Mouse (Mus musculus) embryonic facial prominence, embryonic 11.5 days (tissue): ENCODE measurements around the gene Soat1. TPM values are rescaled to one million over a fixed set of nuclear protein-coding genes. Genes with fewer than 3 reads are reported as not detected.

Experiments
- ATAC-seq: fragments of 200-750 bp; cut with Nextera tagmentation; replicated peaks from 2 replicates; pipeline ENCODE4 v1.8.0; 2017; ENCODE audit warnings: low read depth; ENCODE audit not compliant: insufficient number of reproducible peaks, low FRiP score, low TSS enrichment
- DNase-seq: peaks from one replicate; pipeline ENCODE4 v3.0.0-alpha.2; 2015; ENCODE audit warnings: low spot score
- H3K27ac ChIP-seq: fragments of 300-500 bp; sonication (generic); replicated peaks from 2 replicates; pipeline ENCODE4 v1.5.1; 2014; ENCODE audit warnings: mild to moderate bottlenecking, low read depth, low read length, control low read depth
- H3K27me3 ChIP-seq: fragments of 300-500 bp; sonication (generic); 2 replicates; pipeline ENCODE4 v1.6.1; 2014; ENCODE audit warnings: mild to moderate bottlenecking, low read length, moderate library complexity, mixed read lengths; ENCODE audit not compliant: control insufficient read depth, insufficient read depth
- H3K36me3 ChIP-seq: fragments of 300-500 bp; sonication (generic); replicated peaks from 2 replicates; pipeline ENCODE4 v1.6.1; 2014; ENCODE audit warnings: low read depth, mild to moderate bottlenecking, low read length, moderate library complexity, mixed read lengths; ENCODE audit not compliant: control insufficient read depth, insufficient read depth
- H3K4me1 ChIP-seq: fragments of 300-500 bp; sonication (generic); 2 replicates; pipeline ENCODE4 v1.6.1; 2014; ENCODE audit warnings: low read length, mixed read lengths; ENCODE audit not compliant: control insufficient read depth, insufficient read depth
- H3K4me2 ChIP-seq: fragments of 300-500 bp; sonication (generic); 2 replicates; pipeline ENCODE4 v1.6.1; 2014; ENCODE audit warnings: low read depth, mild to moderate bottlenecking, control low read depth, low read length, moderate library complexity
- H3K4me3 ChIP-seq: fragments of 300-500 bp; sonication (generic); 2 replicates; pipeline ENCODE4 v1.5.1; 2014; ENCODE audit warnings: low read depth, low read length, control low read depth
- H3K9ac ChIP-seq: fragments of 300-500 bp; sonication (generic); replicated peaks from 2 replicates; pipeline ENCODE4 v1.6.1; 2014; ENCODE audit warnings: mild to moderate bottlenecking, control low read depth, low read length
- H3K9me3 ChIP-seq: fragments of 300-500 bp; sonication (generic); replicated peaks from 2 replicates; pipeline ENCODE4 v1.6.1; 2016; ENCODE audit warnings: mild to moderate bottlenecking, low read length, inconsistent platforms, mixed read lengths; ENCODE audit not compliant: control insufficient read depth
- WGBS: fragments of 180-500 bp; shearing (Covaris S2); extraction: QIAGEN DNeasy Blood & Tissue Kit; methylation state at CpG from one replicate; pipeline ENCODE4 v1.1.7; 2014; 5-methylcytosine and 5-hydroxymethylcytosine counted together
- polyA plus RNA-seq: library from polyadenylated mRNA; unstranded; fragments of >200 nt; fragmentation: Nextera tagmentation; extraction: Ambion mirVana; gene quantifications from 2 replicates; pipeline ENCODE4 v1.2.1, GENCODE M21; 2014

Gene Soat1
- polyA plus RNA-seq, 1 experiment from 2014 or later = 25.3 TPM

DNA sequence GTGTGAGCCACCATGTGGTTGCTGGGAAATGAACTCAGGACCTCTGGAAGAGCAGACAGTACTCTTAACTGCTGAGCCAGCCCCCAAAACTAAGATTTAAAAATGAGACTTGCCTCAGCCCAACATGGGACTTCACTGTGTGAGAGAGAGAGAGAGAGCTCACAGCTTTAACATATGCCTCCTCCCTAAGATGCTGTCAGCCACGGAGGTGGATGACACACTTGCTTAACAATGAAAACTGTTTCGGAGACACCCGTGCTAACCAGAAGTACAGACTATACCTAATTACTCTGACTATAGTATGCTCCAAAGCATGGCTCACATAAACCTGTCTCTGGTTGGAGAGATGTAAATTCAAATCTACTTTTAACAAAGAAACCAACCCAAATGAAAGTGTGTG is 40.6 kb downstream of the Soat1 start:
- WGBS = 89% methylated on average over 3 of the region's 3 CpGs
- Histone ChIP-seq H3K4me1 (no peaks in the 10 kb centered on the region), H3K4me2 (no peak overlapping the region), H3K36me3 (no peaks in the 10 kb centered on the region; the same call in 1 of the 2 replicates), H3K4me3 (no peak overlapping the region), H3K9me3 (no peaks in the 10 kb centered on the region), H3K27me3 (no peaks in the 10 kb centered on the region), H3K27ac (no peak overlapping the region), H3K9ac (no peak overlapping the region)
- DNase-seq = no peak
- no peak for ATAC-seq

DNA sequence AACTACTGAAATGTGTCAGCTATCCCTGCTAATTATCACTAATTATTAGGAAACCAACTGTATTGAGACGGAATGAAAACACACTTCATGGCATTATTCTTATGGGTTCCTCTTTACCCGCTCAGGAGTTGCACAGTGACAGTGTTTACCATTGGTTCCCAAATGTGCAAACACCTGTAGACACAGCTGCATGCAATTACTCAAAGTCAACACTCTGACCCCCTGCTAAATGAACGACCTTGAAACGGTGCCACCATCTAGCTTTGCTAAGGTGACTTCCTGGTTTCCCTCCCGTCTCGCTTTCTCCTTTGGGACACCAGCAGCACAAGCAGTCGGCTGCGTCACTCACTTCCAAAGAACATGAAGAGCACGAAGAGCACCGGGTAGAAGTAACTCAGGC is 41.6 kb downstream of the Soat1 start:
- no peak overlapping the region for H3K4me3 ChIP-seq
- 58% methylated on average over 10 of the region's 10 CpGs for WGBS
- H3K4me2 ChIP-seq = no peak overlapping the region
- H3K27ac ChIP-seq = no peak overlapping the region
- H3K4me1 ChIP-seq = no peaks in the 10 kb centered on the region
- no peak overlapping the region for H3K9ac ChIP-seq
- ATAC-seq = no peak
- no peaks in the 10 kb centered on the region for H3K9me3 ChIP-seq
- no peak for DNase-seq
- H3K27me3 ChIP-seq = no peaks in the 10 kb centered on the region
- H3K36me3 ChIP-seq = no peaks in the 10 kb centered on the region; the same call in 1 of the 2 replicates

DNA sequence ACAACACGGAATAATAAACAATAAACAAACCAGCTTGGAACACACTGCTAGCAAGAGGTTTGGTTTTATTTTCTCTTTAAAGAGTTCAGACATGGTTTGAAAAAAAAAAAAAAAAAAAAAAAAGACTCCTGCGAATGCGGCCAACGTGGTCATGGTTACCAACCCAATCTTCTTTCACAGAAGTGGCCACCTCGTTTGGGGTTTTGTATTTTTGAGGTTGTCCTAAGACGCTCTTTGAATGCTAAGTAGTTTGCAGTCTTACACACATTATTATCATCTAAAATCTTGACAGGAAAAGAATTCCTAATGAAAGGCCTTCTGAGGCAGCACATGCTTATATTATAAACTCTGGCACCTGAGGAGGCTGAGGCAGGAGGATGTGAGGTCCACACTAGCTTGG is 45.7 kb downstream of the Soat1 start:
- H3K9ac ChIP-seq = no peak overlapping the region
- H3K4me1 ChIP-seq = no peaks in the 10 kb centered on the region
- H3K27me3 ChIP-seq = no peaks in the 10 kb centered on the region
- WGBS = 83% methylated on average over 6 of the region's 6 CpGs
- no peak overlapping the region for H3K4me2 ChIP-seq
- no peaks in the 10 kb centered on the region for H3K9me3 ChIP-seq
- no peaks in the 10 kb centered on the region for H3K36me3 ChIP-seq
- no peak overlapping the region for H3K27ac ChIP-seq
- H3K4me3 ChIP-seq = no peak overlapping the region
- no peak for ATAC-seq
- DNase-seq = no peak

DNA sequence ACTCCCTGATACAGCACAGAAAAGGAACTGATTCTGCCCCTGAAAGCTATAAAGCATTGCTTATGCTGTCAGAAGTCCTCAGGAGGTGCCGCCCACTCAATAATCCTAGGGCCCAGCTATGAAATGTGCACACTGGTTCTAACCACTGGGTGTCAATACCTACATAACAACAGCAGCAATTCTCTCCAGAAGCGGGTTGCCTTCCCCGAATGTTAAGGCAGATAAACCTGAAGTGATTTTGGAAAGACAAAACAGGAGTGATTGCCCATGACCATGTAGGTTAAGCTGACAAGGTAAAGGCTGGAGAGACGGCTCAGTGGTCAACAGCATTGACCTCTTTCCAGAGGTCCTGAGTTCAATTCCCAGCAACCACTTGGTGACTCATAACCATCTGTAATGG is 48.4 kb downstream of the Soat1 start:
- Histone ChIP-seq H3K9ac (no peak overlapping the region), H3K9me3 (no peaks in the 10 kb centered on the region), H3K4me3 (no peak overlapping the region), H3K36me3 (no peaks in the 10 kb centered on the region), H3K27ac (no peak overlapping the region), H3K27me3 (no peaks in the 10 kb centered on the region), H3K4me1 (no peaks in the 10 kb centered on the region), H3K4me2 (no peak overlapping the region)
- ATAC-seq = no peak
- 88% methylated on average over 4 of the region's 4 CpGs for WGBS
- DNase-seq = no peak

DNA sequence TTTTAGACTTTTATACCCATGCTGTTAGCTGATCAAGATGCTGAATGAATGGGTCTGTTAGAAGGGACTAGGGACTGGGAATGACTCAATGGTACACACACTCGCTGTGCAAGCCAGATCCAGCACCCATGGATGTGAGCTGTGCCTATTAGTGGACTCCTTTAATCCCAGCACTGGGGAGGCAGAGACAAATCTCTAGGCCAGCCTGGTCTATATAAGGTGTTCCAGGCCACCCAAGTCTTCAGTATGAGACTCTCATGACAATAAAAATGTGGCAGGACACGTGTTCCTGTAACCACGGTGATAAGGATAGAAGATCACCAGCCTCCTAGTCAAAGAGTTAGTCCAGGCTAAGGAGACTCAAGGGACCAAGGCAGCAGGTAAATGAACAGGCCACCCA is 50.1 kb downstream of the Soat1 start:
- H3K4me2 ChIP-seq = no peak overlapping the region
- no peaks in the 10 kb centered on the region for H3K36me3 ChIP-seq
- no peaks in the 10 kb centered on the region for H3K27me3 ChIP-seq
- no peak overlapping the region for H3K9ac ChIP-seq
- no peak overlapping the region for H3K27ac ChIP-seq
- H3K4me3 ChIP-seq = no peak overlapping the region
- H3K4me1 ChIP-seq = no peaks in the 10 kb centered on the region
- 95% methylated on average over 3 of the region's 3 CpGs for WGBS
- DNase-seq = no peak
- no peak for ATAC-seq
- H3K9me3 ChIP-seq = no peaks in the 10 kb centered on the region

DNA sequence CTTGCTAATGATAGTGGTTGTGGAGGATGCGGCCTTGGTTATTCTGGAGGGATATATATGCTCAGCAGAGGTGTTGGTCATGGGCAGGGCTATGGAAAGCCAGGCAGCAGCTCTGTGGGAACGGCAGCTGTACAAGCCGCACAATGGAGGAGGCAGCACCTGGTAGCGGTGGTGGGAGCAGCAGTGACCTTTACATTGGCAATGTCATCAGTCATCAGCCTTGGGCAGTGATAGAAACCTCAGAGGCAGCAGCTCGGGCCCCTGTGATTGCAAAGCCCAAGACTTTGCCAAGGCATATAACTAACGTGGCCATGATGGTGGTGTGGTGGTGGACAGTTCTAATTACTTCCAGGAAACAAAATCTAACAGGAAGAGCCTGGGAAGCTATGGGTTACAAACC is 50.6 kb downstream of the Soat1 start:
- 79% methylated on average over 6 of the region's 6 CpGs for WGBS
- no peak overlapping the region for H3K4me2 ChIP-seq
- H3K36me3 ChIP-seq = no peaks in the 10 kb centered on the region
- no peak for ATAC-seq
- H3K27me3 ChIP-seq = no peaks in the 10 kb centered on the region
- DNase-seq = no peak
- no peak overlapping the region for H3K9ac ChIP-seq
- no peaks in the 10 kb centered on the region for H3K4me1 ChIP-seq
- H3K9me3 ChIP-seq = no peaks in the 10 kb centered on the region
- H3K27ac ChIP-seq = no peak overlapping the region
- no peak overlapping the region for H3K4me3 ChIP-seq

DNA sequence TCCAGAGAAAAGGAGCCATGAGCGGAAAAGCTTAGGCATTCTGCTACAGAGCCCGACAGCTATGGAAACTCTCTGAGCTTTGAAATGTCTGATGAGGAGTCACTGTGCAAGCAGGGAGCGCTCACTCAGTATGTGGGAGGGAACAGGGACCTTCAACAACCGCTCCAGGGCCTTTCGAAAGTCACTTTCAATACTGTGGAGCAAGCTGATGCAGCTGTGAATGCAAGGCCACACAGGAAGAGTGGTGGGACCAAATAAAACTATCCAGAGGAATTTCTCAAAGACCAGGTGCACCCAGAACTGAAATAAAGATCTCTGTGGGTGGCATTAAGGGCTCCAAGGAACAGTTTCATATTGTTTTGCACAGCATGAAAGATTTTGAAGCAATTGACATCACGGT is 51.3 kb downstream of the Soat1 start:
- DNase-seq (no peak), ATAC-seq (no peak)
- no peak overlapping the region for H3K4me3 ChIP-seq
- no peaks in the 10 kb centered on the region for H3K4me1 ChIP-seq
- H3K9ac ChIP-seq = no peak overlapping the region
- no peaks in the 10 kb centered on the region for H3K27me3 ChIP-seq
- WGBS = 79% methylated on average over 6 of the region's 6 CpGs
- H3K9me3 ChIP-seq = no peaks in the 10 kb centered on the region
- no peaks in the 10 kb centered on the region for H3K36me3 ChIP-seq
- H3K27ac ChIP-seq = no peak overlapping the region
- no peak overlapping the region for H3K4me2 ChIP-seq

DNA sequence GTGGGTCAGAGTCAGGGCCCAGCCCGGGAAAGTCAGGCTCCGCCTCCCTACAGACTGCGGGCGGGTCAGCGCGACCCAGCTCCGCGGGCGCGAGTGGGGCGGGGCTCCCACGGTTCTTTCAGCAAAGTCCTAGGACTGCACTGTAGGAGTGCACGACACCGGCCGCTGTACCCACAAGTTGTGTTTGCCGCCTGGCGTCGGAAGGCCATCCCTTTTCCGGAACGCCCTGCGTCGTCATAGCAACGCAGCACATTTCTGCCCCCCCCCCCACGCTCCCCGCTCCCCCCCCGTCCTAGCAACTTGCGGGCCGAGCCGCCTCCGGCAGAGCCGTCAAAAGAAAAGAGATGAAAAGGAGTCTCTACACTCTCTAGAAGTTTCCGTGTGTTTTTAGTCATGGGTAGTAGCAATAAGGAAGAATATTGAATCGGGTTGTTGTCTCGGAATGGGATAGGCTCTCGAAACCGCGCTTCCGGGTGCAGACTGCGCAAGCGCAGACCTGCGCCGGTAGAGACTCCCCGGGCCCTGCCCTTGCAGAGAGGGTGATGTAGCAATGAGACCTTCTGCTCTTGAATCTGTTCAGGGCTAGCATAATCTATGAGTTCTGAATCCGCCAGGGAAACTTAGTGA is 53.3 kb downstream of the Soat1 start, which contains the start of gene Axdnd1:
Axdnd1 (minus strand) TSS at position 489 of the 627 bp plus-strand sequence.
- WGBS = under 1% methylated on average over 42 of the region's 44 CpGs
- peak; percentile 90 for DNase-seq

More for the DNA sequence above, 53.3 kb downstream of the Soat1 start, which contains the start of gene Axdnd1:
- Histone ChIP-seq H3K9ac (peak within 1 kb of the TSS; percentile 53), H3K9me3 (no peaks in the 10 kb centered on the region), H3K36me3 (no peaks in the 10 kb centered on the region), H3K4me3 (peak within 1 kb of the TSS; percentile 62), H3K27ac (no peak within 1 kb of the TSS), H3K27me3 (no peaks in the 10 kb centered on the region), H3K4me1 (no peaks in the 10 kb centered on the region), H3K4me2 (peak within 1 kb of the TSS; percentile 83)
- ATAC-seq = peak; percentile 95
